Comparison of ENCODE assay signal across 8 mouse cellular contexts in the genomic region with DNA sequence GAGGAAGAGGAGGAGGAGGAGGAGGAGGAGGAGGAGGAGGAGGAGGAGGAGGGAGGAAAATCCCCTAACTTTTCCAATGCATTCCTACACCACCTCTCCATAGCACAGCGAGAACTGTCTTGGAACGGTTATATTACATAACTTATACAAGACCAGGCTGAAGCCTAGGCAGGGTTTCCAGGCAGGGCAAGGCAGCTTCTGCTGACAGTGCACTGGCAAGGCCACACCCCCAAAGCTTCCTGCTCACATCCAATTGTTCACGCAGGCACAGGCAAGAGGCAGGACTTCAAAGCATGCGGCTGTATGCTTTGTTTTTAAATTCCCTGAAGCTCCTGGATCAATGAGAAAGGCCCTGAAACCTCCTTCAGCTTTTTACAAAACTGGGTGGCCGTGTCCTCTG. TPM values are rescaled to one million over a fixed set of nuclear protein-coding genes. Genes with fewer than 3 reads are reported as not detected.
A peak's percentile ranks its signal among the peaks of the same experiment; 100 is the strongest.
DNase-seq lines count a peak whose midpoint lies in the region; ATAC-seq lines count a peak whose summit lies in the region.
"Had no signal": no experiment of that assay in that cellular context is flagged by ENCODE, and none has a peak within 500 bp of the region (broad histone marks: within the 10 kb centered on the region; RNA-seq: fewer than 3 reads in every experiment).

No protein-coding gene starts in this region.

- H3K9me3 ChIP-seq in midbrain, embryonic 12.5 days = no peaks in the 10 kb centered on the region
- H3K9me3 ChIP-seq in midbrain, embryonic 16.5 days (replicated peaks; ENCODE audit: control insufficient read depth, low read length, poor library complexity, severe bottlenecking) = no peaks in the 10 kb centered on the region
- H3K9me3 ChIP-seq: limb, embryonic 12.5 days had no signal

- H3K27me3 ChIP-seq in midbrain, embryonic 12.5 days = peaks cover 7% of the 10 kb centered on the region
- H3K27me3 ChIP-seq in midbrain, embryonic 16.5 days (ENCODE audit: control insufficient read depth, insufficient read depth, low read depth, low read length) = no peaks in the 10 kb centered on the region
- H3K27me3 ChIP-seq: limb, embryonic 12.5 days had no signal

- intact Hi-C loops in left cerebral cortex, postnatal 36 days (cut with DNase I) = loop anchor here (10.0 kb wide), 1 partner anchor 216 kb away; no protein-coding TSS in a partner anchor

- 0 out of 2 replicates have a peak overlapping the region, but pooled peaks have one; percentile 5 for H3K4me2 ChIP-seq in midbrain, embryonic 12.5 days (replicated peaks)
- no peak overlapping the region for H3K4me2 ChIP-seq in midbrain, embryonic 16.5 days (ENCODE audit: low read length)
- H3K4me2 ChIP-seq: limb, embryonic 12.5 days had no signal

- H3K27ac ChIP-seq in midbrain, embryonic 12.5 days (replicated peaks) = no peak overlapping the region
- H3K27ac ChIP-seq in midbrain, embryonic 16.5 days (ENCODE audit: low read length) = no peak overlapping the region
- H3K27ac ChIP-seq: limb, embryonic 12.5 days had no signal

- no peaks in the 10 kb centered on the region for H3K36me3 ChIP-seq in midbrain, embryonic 12.5 days
- no peaks in the 10 kb centered on the region for H3K36me3 ChIP-seq in midbrain, embryonic 16.5 days (ENCODE audit: control insufficient read depth, insufficient read depth, low read length)
- H3K36me3 ChIP-seq: limb, embryonic 12.5 days had no signal

- H3K9ac ChIP-seq in midbrain, embryonic 12.5 days (replicated peaks) = no peak overlapping the region
- no peak overlapping the region for H3K9ac ChIP-seq in midbrain, embryonic 16.5 days (ENCODE audit: low read depth, low read length)
- H3K9ac ChIP-seq: limb, embryonic 12.5 days had no signal

- H3K4me3 ChIP-seq in midbrain, embryonic 12.5 days = no peak overlapping the region
- no peak overlapping the region for H3K4me3 ChIP-seq in midbrain, embryonic 16.5 days (ENCODE audit: low read depth, low read length)
- H3K4me3 ChIP-seq: limb, embryonic 12.5 days had no signal

- WGBS in midbrain, embryonic 12.5 days = 17% methylated on average over 5 of the region's 5 CpGs
- WGBS in midbrain, embryonic 16.5 days = 15% methylated on average over 5 of the region's 5 CpGs

- peak; percentile 68 to 80 for DNase-seq in adrenal gland, postnatal 36 days
- peak; percentile 69 for DNase-seq in lung, postnatal 14 days
- DNase-seq in left cerebral cortex, postnatal 36 days (ENCODE audit: low spot score in 2 of 2) = no peak
- no peak for DNase-seq in layer of hippocampus, adult 8-10 months (ENCODE audit: low spot score in 2 of 2)

- peaks cover 8% of the 10 kb centered on the region for H3K4me1 ChIP-seq in midbrain, embryonic 12.5 days
- H3K4me1 ChIP-seq in midbrain, embryonic 16.5 days (ENCODE audit: control insufficient read depth, insufficient read depth, low read length) = no peaks in the 10 kb centered on the region

- no peak for ATAC-seq in midbrain, embryonic 12.5 days (ENCODE audit: low FRiP score, low read depth)
- no peak for ATAC-seq in midbrain, embryonic 16.5 days
- ATAC-seq in hematopoietic stem cell, adult 5-6 weeks (replicated peaks in 1 of 2; ENCODE audit: insufficient read depth in 1 of 2, low FRiP score in 2 of 2, low TSS enrichment in 1 of 2, low read depth in 1 of 2, poor library complexity in 2 of 2, severe bottlenecking in 2 of 2) = peak; percentile 86 to 91

RNA-seq across cellular contexts. Expression of a gene that starts 19.8 kb away (rescaled TPM):
- polyA plus RNA-seq in midbrain, embryonic 12.5 days (2016; fragmentation: Nextera tagmentation; extraction: Ambion mirVana) = 4.0 and 4.1 TPM in 2 replicates
- 2.0 and 2.5 TPM in 2 replicates for polyA plus RNA-seq in midbrain, embryonic 16.5 days (2015; fragmentation: Nextera tagmentation; extraction: Ambion mirVana)
- 10 to 100 TPM; 31.9 to 36.0 TPM for total RNA-seq in adrenal gland, postnatal 36 days (2021)
- 57.2 and 67.6 TPM in 2 replicates for total RNA-seq in hematopoietic stem cell, adult 5-6 weeks (2017)
- total RNA-seq in left cerebral cortex, postnatal 36 days (2021) = 10 to 100 TPM; 31.8 to 35.5 TPM
- 10 to 100 TPM; 33.2 to 34.0 (median 33.8) TPM for total RNA-seq in layer of hippocampus, adult 8-10 months (2022)

RNA-seq across cellular contexts. Expression of a gene that starts 44.9 kb away (rescaled TPM):
- polyA plus RNA-seq in midbrain, embryonic 12.5 days (2016; fragmentation: Nextera tagmentation; extraction: Ambion mirVana) = 10.4 and 10.6 TPM in 2 replicates
- polyA plus RNA-seq in midbrain, embryonic 16.5 days (2015; fragmentation: Nextera tagmentation; extraction: Ambion mirVana) = 0.70 and 1.6 TPM in 2 replicates
- 1 to 10 TPM; 1.4 to 2.7 TPM for total RNA-seq in adrenal gland, postnatal 36 days (2021)
- 0.81 TPM in 1 of 2 replicates, not detected in the other for total RNA-seq in hematopoietic stem cell, adult 5-6 weeks (2017)
- 1 to 10 TPM; 1.4 to 1.6 TPM for total RNA-seq in left cerebral cortex, postnatal 36 days (2021)
- total RNA-seq in layer of hippocampus, adult 8-10 months (2022) = 1 to 10 TPM; 1.6 to 3.1 (median 2.5) TPM

Comparison
In these comparisons a context has a peak if more than half of its experiments do, and no peak if none do; other contexts are left out.
1. ATAC-seq: peak in hematopoietic stem cell, adult 5-6 weeks (2 of 2); none in midbrain, embryonic 12.5 days (single experiment) and midbrain, embryonic 16.5 days (single experiment).
2. DNase-seq: peak in adrenal gland, postnatal 36 days (2 of 2) and lung, postnatal 14 days (single experiment); none in left cerebral cortex, postnatal 36 days (0 of 2) and layer of hippocampus, adult 8-10 months (0 of 2).